Mouse (Mus musculus) CD8-positive naive resting alpha-beta T cell, adult 2 months (primary cell): ENCODE measurements at regions not wholly inside any gene's neighbourhood (a gene's known extent, or its start where the extent isn't known, plus 50 kb on each side); places are given as distances from the start of the nearest gene placed in this dataset.

Source experiments
- DNase-seq, 2 experiments: peaks; one replicate each; pipeline ENCODE4 v3.0.0; 2022; ENCODE audit warnings: low read depth in 2 of 2, low spot score in 2 of 2

DNA sequence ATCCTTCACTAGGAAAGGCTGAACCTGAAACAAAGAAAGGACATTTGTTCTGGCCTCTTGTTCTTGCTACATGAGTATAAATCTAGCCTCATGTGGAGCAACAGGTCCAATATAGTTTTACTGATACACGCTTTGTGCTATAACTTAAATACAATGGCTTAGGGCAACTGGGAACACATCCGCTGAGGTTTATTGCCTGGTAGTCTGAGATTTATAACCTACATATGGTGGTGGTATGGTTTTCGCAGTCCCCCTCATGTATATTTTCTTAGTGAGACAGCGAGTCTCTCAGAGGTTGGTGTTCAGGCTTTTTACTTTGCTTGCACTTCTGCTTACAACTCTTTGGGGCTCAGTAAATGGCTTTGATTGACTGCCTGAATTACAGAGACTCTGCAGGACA lies 613.6 kb upstream of the Pkn2 start:
- DNase-seq: no peak

DNA sequence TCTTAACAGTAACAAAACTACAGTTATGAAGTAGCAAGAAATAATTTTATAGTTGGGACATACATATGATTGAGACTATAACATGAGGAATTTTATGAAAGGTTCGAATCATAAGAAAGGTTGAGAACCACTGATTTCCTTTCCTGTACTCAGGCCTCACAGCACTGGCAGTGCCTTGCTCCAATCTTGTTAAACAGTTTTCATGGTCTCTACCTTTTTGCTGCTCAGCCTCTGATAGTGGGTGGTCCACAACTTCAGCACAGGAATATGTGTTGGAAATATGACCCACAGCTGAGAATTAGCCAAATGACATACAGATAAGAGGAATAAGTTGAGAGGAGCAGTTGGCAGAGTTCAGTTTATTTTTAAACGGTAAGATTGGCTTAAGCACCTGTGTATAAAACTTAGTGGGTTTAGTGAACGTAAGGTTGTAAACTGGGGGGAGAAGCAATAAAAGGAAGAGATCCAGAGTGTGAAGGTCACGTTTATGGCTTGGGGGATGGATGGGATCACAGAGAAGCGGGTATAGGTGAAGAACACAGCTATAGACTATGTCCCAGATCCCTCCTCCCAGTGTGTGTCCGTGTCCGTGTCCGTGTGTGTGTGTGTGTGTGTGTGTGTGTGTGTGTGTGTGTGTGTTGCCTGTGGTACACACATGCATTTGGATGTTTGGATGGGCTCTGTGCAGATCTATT lies 596.3 kb upstream of the Pkn2 start:
- DNase-seq: no peak

DNA sequence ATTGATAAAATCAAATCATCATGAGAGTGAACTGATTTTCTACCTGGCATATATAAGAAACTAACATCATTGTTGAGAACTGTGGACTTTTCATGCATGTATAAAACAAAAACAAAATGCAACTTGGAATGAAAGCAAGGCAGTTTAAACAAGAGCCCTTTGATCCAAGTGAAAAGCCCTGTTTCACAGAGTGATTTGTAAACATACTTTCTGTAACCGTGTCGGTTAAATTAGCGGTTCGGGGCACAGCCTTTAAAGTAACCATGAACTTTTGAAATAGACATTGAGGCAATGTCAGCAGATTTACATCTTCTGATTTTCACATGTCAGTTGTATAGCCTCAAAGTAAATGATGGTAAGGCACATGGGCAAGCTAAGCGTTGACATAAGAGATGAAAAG lies 593.7 kb upstream of the Pkn2 start:
- DNase-seq: no peak

DNA sequence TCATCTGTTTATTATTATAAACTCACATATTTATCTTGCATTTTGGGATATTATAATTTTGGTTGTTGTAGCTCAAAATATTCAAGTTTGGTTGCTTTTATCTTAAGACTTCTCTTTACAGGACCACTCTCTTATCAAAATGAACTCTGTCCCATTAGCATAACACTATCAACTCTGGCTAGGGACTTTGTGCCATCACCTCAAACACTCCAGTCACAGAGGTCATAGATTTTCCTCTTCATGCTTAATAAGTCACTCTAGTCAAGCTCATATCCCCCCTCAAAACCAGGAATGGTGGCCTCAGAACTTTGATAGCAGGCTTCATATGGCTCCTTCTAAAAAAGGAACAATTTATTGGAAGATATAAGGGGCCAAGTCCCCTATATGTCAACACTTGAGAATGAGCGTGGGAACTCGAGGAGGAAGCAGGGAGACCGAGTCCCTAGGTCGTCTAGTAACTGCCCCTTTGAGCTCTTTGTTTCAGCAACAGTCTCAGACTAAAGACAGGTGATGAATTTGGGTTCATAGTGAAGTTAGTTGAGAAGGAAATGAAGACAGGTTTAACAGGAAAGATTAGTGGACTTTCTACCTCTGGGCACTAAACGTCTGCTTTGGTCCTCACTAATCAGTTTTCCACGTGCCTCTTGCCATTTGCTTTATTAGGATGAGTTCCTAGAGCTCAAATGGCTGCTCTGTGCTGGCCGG lies 565.4 kb upstream of the Pkn2 start:
- no peak for DNase-seq

DNA sequence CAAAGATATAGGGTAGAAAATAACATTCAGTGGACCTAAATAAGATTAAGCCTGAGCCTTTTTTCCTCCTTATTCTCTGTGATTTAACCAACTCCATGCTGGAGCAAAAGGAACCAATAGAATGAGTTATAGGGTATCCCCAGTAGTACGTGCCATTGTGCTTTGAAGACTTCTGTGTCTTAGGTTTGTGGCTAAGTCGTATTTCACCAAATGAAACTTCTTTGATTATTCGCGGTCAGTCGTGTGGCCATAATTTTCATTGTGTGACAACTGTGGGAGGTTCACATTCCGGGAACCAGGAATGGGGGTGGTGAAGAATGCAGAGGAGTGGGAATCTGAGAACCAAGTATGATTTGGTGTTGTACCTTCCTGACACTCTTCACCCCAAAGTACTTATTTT lies 535.6 kb upstream of the Pkn2 start:
- no peak for DNase-seq

DNA sequence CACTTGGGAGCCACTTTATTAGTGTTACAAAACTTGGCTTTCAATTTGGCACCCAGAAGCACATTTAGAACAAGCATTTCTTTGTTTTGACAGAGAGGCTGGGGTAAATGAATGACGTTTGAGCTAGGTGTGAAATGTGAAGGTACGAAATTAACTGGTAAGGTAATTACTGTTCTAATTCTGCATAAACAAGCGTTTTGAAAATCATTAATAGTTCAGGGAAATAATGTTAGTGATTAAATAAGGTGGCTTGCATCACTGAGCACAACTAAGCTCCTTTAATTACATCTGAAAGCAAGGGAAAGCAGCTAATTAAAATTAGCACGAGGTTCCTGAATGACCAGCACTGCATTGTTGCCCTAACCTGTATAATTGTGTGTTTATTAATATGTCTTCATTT lies 529.9 kb upstream of the Pkn2 start:
- no peak for DNase-seq

DNA sequence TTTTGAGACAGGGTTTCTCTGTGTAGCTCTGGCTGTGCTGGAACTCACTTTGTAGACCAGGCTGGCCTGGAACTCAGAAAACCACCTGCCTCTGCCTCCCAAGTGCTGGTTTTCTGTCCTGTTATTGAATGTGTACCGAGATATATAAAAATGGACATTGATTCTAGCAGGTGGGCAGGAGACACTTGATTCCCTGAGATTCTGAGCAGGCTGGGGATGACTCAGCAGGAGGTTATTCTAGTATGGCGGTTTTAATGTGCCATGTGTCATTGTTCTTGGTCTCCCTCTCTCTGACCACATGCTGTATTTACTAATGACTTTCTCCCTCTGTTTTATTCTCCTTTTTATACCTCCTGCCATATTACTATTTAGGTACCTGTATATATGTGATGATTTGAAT lies 517.2 kb upstream of the Pkn2 start:
- DNase-seq: no peak

DNA sequence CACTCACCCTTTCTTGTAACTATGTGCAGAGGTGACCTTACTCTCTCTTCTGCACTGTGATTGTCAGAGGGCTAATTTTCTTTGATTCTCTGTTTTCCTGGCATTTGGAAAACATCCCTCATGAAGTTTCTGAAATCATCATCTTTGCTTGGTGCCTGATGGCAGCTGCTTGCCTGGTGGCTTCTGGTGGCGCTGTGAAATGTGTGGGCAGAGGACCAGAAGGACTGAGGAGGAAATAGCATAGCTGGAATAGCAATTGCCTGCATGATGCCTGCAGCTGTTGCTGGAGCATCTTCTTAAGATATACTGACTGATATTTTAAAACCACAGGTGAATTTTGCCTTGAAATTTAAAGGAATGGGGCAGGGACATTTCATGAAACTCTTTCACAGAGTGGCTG lies 502.6 kb upstream of the Pkn2 start:
- DNase-seq: no peak

DNA sequence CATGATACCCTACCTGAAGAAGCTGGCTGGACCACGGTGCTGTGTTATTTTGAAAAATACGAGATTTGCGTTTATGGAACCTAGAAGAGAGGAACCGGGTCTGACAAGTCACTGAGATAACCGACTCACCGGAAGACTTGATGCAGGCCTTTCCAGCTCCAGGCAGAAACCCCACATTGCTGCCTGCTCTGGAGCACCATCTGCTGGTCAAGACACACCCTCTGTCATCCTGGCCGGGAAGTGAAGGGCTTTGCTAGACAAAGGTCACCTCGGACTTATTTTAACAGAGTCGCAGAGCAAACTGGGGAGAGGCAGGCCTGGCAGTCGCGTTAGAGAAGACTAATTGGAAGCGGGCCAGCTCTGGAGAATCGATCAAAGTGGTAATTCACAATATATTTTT lies 497.4 kb upstream of the Pkn2 start:
- peak; percentile 25 to 34 for DNase-seq

DNA sequence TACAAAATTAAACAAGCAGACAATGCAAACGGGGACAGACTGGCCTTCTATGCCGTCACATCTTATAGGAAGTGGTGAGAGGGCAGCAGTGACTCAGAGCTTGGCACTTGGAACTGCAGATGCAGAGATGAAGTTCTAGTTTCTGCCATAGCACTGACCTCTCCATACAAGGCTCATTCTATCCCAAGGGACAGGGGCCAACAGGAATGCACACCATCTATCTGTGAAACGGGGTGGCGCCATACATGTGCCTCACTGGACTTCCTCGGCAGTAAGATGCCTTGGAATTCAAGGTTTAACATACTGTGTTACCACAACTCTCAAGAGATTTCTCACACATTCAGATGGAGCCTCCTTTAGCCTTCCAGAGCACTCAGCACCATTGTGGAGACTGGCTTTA lies 495.6 kb upstream of the Pkn2 start:
- no peak for DNase-seq

DNA sequence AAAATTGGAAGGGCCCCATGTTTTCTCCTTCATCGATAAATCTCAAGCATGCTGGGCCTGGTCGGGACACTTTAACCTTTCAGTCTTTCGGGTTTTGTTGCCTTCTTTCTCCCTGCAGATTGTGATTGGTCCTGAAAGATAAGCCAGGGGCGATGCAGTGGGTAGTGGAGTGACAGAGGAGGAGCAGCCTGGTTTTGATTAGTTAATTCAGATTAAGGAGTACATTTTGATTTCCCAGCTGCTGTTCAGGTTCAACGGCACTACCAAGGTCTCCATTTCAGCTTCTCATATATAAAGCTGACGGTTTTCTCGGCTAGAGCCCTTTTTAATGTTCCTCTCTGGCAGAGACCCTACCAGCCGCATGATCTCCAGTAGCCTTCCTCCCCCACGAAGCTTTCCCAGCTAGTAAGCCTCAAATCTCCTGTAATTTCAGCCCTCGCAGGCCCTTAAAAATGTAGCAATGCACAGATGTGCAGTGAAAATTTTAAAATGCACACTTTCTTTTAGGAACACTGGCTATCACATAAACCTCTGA lies 493.8 kb upstream of the Pkn2 start:
- DNase-seq: no peak

DNA sequence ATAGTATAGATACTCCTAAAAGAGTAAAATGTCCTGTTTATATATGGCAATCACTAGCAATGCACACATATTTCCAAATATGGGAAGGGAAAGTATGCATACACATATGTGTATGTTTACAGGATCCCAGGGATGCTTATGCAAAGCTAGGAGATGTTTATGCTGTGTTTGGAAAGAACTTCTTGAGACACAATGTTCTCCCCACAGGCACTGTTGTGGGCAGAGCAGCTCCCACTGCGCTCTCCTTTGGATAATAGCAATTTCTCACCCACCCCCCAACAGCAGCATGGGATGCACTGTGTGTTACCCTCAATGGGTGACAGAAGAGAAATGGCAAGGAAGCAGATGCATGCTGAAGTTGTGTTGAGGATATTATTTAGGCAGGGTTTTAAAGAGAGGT lies 491.7 kb upstream of the Pkn2 start:
- no peak for DNase-seq

DNA sequence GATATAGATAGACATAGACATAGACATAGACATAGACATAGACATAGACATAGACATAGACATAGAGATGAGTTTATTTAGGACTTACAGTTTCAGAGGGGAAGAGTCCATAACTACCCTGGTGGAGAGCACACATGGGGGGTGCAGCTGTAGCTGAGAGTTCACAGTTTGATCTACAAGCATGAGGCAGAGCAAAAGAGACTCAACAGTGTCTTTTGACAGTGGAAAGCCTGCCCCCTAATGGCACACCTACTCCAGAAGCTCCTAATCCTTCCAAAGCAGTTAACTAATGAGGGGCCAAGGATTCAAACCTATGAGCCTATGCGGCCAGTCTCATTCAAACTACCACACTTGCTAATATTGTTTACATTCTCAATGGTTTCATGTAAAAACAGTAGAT lies 487.2 kb upstream of the Pkn2 start:
- DNase-seq: no peak

DNA sequence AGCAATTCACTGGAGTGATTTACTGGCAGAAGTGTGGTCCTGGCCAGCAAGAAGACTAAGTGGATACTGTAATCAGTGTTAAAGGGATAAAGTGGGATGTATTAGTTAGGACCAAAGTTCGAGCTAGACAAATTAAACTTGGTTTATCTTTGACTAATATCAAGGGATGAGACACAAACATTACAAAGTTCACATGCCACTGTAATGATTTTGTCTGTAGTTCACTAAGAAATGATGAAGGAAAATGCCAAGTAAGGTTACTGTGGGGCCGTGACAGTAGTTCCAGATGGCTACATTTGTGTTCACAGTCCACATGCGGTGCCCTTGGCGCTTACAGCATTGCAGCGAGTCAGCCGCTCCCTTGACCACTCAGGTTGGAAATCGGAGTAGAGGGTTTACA lies 458.2 kb upstream of the Pkn2 start:
- no peak for DNase-seq

DNA sequence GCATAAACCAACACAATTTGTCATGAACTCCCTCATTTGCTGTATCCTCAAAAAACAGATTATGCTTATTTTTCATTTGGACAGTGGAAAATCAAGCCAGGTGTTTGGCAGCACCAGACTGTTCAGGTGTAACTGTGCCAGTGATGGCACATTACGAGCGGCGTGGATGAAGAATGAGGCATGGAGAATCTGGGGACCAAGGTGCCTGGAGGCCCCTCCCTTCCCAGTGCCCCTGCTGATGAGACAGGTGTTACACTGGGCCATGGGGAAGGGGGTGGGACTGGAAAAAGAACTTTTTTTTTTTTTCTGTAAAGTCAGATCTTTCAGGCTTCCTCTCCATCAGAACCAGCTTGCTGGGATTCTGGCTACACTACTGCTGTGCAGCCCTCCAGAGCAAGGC lies 451.5 kb upstream of the Pkn2 start:
- DNase-seq: no peak

DNA sequence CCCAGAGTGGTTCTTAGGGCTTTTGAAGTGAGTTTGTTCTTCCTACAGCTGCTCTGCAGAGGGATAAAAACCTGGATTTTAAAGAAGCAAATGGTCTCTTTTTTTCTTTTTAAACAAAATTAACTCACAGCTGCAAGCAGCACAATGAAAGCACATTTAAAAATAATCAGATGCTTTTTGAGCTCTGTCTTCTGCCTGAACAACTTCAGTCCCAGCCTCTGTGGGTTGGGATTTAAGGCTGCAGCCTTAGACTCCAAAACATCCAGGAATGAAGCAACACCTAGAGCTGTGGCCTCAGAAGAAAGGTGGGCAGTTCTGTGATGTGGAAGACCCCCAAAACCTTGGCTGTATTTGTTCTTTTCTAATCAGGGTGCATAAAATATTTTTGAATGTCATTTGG lies 446.7 kb upstream of the Pkn2 start:
- DNase-seq: no peak

DNA sequence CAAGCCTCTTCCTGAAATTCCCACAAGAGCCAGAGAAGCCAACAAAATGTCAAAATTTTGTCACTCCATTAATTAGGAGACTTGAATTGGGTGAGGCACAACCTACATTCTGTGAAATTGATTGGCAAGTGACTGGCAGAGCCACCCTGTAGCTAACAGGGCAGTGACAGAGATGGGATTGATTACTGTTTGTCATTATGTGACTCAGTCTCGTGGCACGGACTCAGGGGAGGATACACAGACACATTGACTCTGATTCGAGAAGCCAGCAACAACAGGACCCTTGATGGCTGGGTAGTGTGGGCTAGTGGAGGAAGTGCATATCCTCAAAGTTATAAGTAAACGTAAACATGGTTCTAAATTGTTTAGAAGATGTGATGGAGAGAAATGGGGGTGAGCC lies 445.8 kb upstream of the Pkn2 start:
- DNase-seq: no peak

DNA sequence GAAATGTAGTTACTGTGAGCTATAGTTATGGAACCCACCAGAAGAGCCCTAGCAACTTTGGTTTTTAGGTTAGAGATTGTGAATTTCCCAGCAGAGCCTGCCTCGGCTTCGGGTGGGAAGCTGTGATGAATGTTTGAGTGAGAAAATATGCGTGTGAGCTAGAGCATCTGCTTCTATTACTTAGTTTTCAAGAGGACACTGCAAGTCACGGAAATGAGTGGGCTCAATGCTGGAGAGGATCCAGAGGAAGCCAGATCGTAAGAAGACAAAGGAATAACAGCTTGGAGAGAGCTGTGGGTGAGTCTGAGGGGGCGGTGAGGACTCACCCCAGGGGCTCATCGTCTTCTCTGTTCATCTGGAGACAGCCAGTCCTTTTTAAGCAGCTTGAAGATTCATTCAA lies 434.7 kb upstream of the Pkn2 start:
- DNase-seq: no peak

DNA sequence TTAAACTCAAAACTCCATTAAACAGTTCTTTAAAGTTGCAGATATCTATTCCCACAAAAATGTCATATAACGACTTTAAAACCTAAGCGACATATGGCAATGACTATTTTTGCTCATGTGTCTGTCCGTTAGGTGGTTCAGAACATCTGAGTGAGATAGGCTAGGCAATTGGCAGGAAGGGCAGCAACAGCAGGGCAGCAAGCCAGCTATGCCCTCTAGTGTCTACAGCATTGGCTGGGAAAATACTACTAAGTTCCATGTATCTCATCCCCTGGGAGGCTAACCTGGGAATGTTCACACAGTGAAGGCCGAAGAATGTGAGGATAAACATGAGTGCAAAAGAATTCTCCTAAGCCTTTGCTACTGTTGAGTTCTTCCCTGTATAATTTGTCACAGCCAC lies 410.0 kb upstream of the Pkn2 start:
- no peak for DNase-seq

DNA sequence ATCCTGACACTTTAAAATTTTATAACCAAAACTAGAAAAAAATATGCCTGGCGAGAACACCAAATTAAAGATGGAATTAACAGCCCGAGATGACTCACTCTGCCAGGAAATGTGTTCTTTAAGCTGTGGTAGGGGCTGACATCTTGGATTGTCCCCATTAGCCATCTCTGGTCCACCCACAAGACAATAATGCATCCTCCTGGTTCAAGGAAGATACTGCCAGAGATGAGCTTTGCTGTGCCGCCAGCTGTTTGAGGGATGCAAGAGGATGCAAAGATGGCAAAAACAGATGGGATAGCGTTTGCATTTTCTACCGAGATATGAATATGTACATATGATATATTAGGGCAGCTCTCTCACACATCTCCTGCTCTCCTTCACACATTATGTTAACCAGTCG lies 382.3 kb upstream of the Pkn2 start:
- DNase-seq: no peak

DNA sequence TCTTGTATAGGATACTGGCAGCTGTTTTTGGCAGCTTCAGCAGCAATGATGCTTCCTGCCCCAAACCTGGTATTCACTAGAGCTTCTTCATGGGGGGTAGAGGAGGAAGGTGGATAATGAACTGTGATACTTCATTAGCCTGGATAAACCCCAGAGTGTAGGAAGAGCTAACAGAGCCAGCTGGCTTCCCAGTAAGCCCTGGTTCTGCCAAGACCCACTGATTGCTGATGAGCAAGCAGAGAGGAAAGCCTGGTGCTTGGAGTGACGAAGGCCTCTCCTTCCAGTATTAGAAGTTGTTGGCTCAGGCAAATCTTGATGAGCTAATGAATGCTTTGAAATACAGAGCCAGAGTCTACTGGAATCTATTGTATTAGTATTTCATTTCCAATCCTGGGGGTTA lies 370.8 kb upstream of the Pkn2 start:
- DNase-seq: no peak

DNA sequence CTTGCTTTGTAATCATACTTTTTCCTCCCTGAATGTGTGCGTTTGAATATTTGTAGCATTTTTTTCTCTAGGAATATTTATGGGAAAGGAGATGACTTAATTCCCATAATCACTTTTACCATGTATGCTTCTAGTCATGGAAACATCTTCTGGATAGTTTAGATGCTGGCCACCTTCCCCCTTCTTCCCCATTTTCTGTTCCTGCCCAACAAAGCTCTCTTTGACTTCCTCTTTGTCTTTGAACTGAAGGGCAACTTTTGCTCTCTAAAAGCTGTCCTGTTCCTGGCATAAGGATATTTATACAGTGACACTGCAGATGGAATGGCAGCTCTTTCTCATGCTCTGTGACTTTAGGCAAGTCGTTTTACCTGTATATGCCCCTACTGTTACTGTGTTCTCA lies 370.2 kb upstream of the Pkn2 start:
- no peak for DNase-seq

DNA sequence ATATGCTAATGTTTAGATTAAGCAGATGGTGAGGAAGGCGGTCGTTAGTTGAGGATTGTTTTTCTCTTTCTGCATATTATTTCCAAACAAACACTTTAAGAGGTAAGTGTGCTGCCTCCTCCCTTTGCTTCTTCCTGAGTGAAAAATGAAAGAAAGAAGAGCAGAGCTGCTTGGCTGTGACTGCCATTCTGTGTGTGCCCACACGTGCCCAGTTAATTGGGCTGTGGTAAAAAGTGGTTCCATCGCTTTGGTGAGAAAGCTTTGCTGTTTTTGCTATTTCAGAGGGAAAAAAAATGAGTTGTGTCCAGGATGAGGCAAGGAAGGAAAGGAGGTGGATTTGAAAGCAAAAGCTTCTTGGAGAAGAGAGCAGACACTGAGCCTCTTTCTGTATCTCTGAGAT lies 360.9 kb upstream of the Pkn2 start:
- no peak for DNase-seq
